Mouse (Mus musculus): ENCODE results near the gene Tcp11l2. TPM values are rescaled to one million over a fixed set of nuclear protein-coding genes. Genes with fewer than 3 reads are reported as not detected.
A peak's percentile ranks its signal among the peaks of the same experiment; 100 is the strongest.

Gene Tcp11l2
- polyA plus RNA-seq, 1 experiment: 35.7 TPM

DNA sequence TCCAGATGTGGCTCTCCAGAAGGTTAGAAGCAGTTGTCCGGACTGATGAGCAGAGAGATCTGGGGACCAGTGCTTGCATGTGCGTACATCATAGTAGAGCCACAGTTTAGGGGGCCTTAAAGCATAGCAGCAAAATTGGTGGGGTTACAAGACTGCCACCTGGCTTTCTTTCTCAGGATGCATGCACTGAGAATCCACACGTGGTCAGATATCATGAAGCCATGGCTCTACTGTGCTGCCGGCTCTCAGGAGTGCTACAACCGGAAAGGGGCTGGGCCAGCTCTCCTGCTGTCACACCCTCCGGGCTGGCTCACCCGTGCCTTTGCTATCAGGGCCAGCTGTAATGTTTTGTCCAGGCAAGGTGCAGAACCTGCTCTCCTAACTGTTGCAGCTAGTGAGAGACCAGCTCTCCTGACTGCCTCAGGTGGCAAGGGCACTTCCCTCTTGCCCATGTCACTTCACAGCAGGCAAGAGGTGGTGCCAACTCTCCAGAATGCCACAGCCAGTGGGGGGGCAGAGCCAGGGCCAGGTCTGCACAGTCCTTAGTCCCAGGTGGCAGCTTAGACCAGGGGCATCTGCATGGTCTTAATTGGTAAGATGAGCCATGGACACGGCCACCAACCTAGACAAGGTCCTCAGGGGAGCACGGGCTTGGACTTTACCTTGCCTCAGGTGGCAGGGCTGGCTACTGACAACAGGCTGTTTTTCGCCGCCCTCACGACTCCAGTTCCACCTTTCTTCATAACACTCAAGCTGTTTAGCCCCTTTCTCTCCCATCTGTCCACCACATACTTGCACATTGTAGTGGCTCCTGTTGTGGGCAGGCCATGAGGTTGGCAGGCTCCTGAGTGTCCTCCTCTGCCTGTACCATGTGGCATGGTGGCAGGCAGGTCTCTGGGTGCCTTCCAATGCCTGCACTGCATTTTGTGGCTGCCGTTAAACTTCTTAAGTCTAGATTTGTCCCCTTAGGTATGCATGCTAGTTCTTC lies 13.6 kb upstream of the Tcp11l2 start:
- no peak overlapping the region for H3K4me3 ChIP-seq (replicated peaks; ENCODE audit: control insufficient read depth, low read depth, low read length)
- peaks cover 7% of the 10 kb centered on the region for H3K4me1 ChIP-seq (ENCODE audit: control insufficient read depth, insufficient read depth, low read length)
- WGBS: 48% methylated on average over 13 of the region's 13 CpGs
- peak overlapping the region; percentile 13; the same call in 1 of the 2 replicates for H3K27ac ChIP-seq (ENCODE audit: control insufficient read depth, insufficient read depth, low read depth, low read length, poor library complexity)
- TF ChIP-seq POLR2A (IDR thresholded peaks at IDR 0.05; ENCODE audit: borderline replicate concordance, control insufficient read depth, low read depth, low read length) (no peak), CTCF (IDR thresholded peaks at IDR 0.05; ENCODE audit: control insufficient read depth, insufficient read depth, low read length) (no peak)

DNA sequence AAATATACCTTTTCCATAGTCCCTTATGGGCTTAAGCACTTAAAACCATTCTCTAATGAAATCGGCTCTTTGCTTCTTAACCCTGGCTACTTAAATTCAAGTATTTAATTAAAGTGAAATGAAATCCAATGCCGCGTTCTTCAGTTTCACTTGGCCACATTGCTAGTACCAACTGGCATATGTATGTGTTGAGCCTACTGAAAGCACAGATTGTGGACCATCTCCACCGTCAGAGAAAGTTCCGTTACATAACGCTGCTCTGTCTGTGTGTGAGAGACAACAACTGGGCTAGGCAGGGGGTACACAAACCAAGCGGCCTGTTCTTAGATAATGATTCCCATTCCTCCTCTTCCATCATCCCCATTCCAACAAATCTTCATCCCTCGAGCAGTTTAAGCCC lies 12.0 kb upstream of the Tcp11l2 start:
- Histone ChIP-seq H3K27ac (ENCODE audit: control insufficient read depth, insufficient read depth, low read depth, low read length, poor library complexity) (no peak overlapping the region), H3K4me3 (replicated peaks; ENCODE audit: control insufficient read depth, low read depth, low read length) (no peak overlapping the region), H3K4me1 (ENCODE audit: control insufficient read depth, insufficient read depth, low read length) (peaks cover 6% of the 10 kb centered on the region)
- WGBS: 85% methylated on average over 8 of the region's 8 CpGs
- no peak for TF ChIP-seq POLR2A (IDR thresholded peaks at IDR 0.05; ENCODE audit: borderline replicate concordance, control insufficient read depth, low read depth, low read length)
- no peak for TF ChIP-seq CTCF (IDR thresholded peaks at IDR 0.05; ENCODE audit: control insufficient read depth, insufficient read depth, low read length)

DNA sequence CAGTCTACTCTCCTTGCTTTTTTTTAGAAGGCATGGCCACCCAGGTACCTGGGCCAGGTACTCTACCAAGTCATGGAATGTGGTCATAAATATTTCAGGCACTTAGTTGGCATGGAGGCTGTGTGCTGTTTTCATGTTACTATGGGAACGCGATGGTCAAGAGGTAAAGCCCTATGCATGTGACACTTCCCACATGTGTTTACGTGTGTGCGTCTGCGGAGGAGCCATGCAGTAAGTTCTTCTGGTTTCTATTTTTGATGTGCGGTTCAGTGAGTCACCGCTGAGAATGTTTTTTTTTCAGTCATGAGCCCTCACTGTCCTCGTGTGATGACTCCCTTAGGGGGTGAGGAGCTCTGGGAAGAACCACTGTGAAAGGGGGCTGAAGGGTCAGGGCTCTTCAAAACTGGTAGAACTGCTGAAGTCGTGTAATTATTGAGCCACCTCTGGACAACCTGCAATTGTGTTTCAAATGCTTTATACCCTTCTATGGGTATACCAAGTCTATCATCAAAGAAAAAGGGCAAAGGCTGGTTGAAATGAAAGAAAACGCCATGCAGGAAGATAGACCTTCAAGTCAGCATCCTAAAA lies 5.3 kb upstream of the Tcp11l2 start:
- H3K27ac ChIP-seq (ENCODE audit: control insufficient read depth, insufficient read depth, low read depth, low read length, poor library complexity): no peak overlapping the region
- TF ChIP-seq POLR2A (IDR thresholded peaks at IDR 0.05; ENCODE audit: borderline replicate concordance, control insufficient read depth, low read depth, low read length) (no peak), CTCF (IDR thresholded peaks at IDR 0.05; ENCODE audit: control insufficient read depth, insufficient read depth, low read length) (no peak)
- WGBS: 70% methylated on average over 10 of the region's 10 CpGs

DNA sequence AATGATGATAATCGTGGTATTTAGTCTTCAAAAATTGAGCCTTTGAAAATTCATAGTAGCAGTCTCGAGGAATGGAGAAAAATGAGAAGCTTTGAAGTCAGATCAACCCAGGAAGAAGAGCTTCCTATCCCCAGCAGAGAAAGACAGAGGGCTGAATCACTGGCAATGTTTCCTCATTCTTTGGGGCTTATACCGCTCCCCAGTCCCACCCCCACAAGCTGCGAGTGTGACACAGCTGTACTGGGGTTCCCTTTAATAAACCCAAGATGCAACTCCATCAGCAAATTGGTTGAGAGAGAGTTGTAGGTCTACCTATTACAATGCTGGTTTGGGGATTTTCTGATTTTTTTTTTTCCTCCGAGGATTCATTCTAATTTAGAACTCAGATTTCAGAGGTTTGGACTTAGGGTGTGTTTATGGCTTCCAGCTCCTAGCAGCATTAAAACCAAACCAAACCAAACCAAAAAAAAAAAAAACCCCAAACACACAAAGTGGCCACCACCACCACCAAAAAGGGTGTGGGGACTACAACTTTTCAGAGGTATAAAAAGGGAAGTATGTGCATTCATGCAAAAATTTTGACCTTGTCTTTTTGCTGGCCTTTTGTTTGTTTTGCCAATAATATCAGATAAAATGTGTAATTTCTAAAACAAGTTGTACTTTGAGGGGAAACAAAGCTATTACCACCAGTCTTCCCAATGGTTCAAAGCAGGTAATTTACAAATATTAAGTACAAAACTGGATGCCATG lies 2.6 kb upstream of the Tcp11l2 start:
- Histone ChIP-seq H3K4me3 (replicated peaks; ENCODE audit: control insufficient read depth, low read depth, low read length) (no peak overlapping the region), H3K4me1 (ENCODE audit: control insufficient read depth, insufficient read depth, low read length) (peaks cover 4% of the 10 kb centered on the region), H3K27ac (ENCODE audit: control insufficient read depth, insufficient read depth, low read depth, low read length, poor library complexity) (peak overlapping the region; percentile 33; the same call in 1 of the 2 replicates)
- 6% methylated on average over 5 of the region's 5 CpGs for WGBS
- TF ChIP-seq POLR2A (IDR thresholded peaks at IDR 0.05; ENCODE audit: borderline replicate concordance, control insufficient read depth, low read depth, low read length): no peak
- TF ChIP-seq CTCF (IDR thresholded peaks at IDR 0.05; ENCODE audit: control insufficient read depth, insufficient read depth, low read length): no peak

More for the DNA sequence above, 5.3 kb upstream of the Tcp11l2 start:
- Histone ChIP-seq H3K4me3 (replicated peaks; ENCODE audit: control insufficient read depth, low read depth, low read length) (no peak overlapping the region), H3K4me1 (ENCODE audit: control insufficient read depth, insufficient read depth, low read length) (peaks cover 2% of the 10 kb centered on the region)

DNA sequence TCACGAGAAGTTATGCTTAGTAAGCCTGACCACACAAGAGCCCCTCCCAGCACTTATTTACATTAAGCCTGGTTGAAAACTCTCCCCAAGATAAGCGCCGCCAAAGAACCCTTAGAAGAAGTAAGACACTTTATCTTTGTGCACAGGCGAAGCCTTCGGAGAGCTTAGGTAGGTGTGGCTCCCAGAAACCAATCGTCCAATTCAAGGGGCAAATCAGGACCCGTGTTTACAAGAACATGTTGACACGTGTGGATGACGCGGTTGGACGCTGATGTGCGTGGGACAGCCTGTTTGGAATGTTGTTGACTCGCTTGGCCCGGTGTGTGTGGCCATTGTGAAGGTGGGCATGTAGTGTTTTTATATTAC lies 414 bp upstream of the Tcp11l2 start:
- Histone ChIP-seq H3K27ac (ENCODE audit: control insufficient read depth, insufficient read depth, low read depth, low read length, poor library complexity) (peak overlapping the region; percentile 87), H3K4me1 (ENCODE audit: control insufficient read depth, insufficient read depth, low read length) (peaks cover 4% of the 10 kb centered on the region), H3K4me3 (replicated peaks; ENCODE audit: control insufficient read depth, low read depth, low read length) (peak overlapping the region; percentile 84)
- no peak for TF ChIP-seq POLR2A (IDR thresholded peaks at IDR 0.05; ENCODE audit: borderline replicate concordance, control insufficient read depth, low read depth, low read length)
- no peak for TF ChIP-seq CTCF (IDR thresholded peaks at IDR 0.05; ENCODE audit: control insufficient read depth, insufficient read depth, low read length)
- under 1% methylated on average over 14 of the region's 14 CpGs for WGBS

DNA sequence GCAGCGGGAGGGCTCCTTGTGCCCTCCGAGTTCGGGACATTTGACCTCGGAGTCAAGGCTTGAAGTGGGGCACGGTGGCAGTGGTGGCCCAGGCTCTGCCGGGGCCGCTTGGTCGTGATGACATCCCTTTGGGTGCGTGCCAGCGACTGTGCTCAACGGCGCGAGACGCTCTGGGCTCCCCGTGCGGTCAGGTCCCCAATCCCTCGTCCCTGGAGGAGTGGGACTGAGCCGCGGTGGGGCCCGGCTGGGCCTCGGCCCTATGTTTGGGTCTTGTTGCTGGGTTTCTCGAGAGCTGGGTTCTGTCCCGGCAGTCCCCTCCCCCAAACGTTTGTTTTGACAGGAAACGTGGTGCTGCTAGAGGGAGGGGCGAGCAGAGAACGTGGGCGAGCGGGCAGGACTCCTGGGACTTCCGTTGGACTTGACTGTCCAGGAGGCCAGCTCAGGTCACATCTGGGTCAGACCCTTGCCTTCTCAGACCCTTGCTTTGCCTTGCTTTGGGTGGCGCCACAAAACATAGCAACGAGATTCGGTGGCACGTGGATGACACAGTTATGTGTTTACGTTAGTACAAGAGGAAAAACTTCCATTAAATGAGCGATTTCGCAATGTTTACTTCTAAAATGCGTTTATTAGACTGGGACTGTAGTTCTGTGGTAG lies 773 bp downstream of the Tcp11l2 start:
- Histone ChIP-seq H3K4me1 (ENCODE audit: control insufficient read depth, insufficient read depth, low read length) (peaks cover 4% of the 10 kb centered on the region), H3K27ac (ENCODE audit: control insufficient read depth, insufficient read depth, low read depth, low read length, poor library complexity) (peak overlapping the region; percentile 87), H3K4me3 (replicated peaks; ENCODE audit: control insufficient read depth, low read depth, low read length) (peak overlapping the region; percentile 84)
- TF ChIP-seq POLR2A (IDR thresholded peaks at IDR 0.05; ENCODE audit: borderline replicate concordance, control insufficient read depth, low read depth, low read length) (no peak; the same call in 1 of the 2 replicates), CTCF (IDR thresholded peaks at IDR 0.05; ENCODE audit: control insufficient read depth, insufficient read depth, low read length) (no peak)
- WGBS: under 1% methylated on average over 38 of the region's 38 CpGs

DNA sequence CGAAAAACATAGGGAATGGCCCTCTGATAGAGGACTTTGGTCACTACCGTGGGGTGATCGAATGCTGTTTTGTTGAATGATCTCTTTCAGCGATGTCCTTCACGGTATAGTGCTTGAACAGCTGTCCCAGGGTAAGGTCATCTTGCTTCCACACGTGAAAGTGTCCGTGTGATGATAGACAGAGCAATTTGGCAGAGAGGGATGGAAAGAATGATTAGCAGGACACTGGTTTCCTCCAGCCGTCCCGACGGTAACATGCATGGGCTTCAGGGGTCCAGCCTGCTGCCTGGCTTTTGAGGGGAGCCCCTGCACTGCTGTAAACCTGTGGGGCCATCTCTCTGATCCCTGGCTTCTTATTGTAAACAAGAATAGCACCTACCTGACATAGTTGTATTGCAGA lies 2.3 kb downstream of the Tcp11l2 start:
- peak overlapping the region; percentile 42 for H3K4me3 ChIP-seq (replicated peaks; ENCODE audit: control insufficient read depth, low read depth, low read length)
- no peak for TF ChIP-seq CTCF (IDR thresholded peaks at IDR 0.05; ENCODE audit: control insufficient read depth, insufficient read depth, low read length)
- no peak for TF ChIP-seq POLR2A (IDR thresholded peaks at IDR 0.05; ENCODE audit: borderline replicate concordance, control insufficient read depth, low read depth, low read length)
- no peak overlapping the region for H3K27ac ChIP-seq (ENCODE audit: control insufficient read depth, insufficient read depth, low read depth, low read length, poor library complexity)
- H3K4me1 ChIP-seq (ENCODE audit: control insufficient read depth, insufficient read depth, low read length): peaks cover 9% of the 10 kb centered on the region
- 86% methylated on average over 10 of the region's 10 CpGs for WGBS

Data from bone marrow, adult 2 months (tissue).